Mouse (Mus musculus) adrenal gland, postnatal 36 days (tissue): ENCODE data around the gene Ppp1r3a. TPM values are rescaled to one million over a fixed set of nuclear protein-coding genes. Genes with fewer than 3 reads are reported as not detected.

Experiments
- total RNA-seq, 2 experiments: library from RNA; stranded (reverse); gene quantifications; 2 replicates each; pipeline ENCODE4 v1.2.3; 2021

Gene Ppp1r3a
- total RNA-seq, 2 experiments from 2014 or later, result 0.07 TPM; not detected in 1

Other genes starting within 250 kb of the Ppp1r3a start
- gene Foxp2, start 146.1 kb upstream of the Ppp1r3a start, total RNA-seq, result 1 to 10 TPM; 6.1 to 6.2 TPM